Mouse (Mus musculus) cerebellum, adult 2 months (tissue): ENCODE measurements around the gene Asic4. TPM values are rescaled to one million over a fixed set of nuclear protein-coding genes. Genes with fewer than 3 reads are reported as not detected.

Experiments used
- DNase-seq, 2 experiments: peaks; one replicate each; pipeline ENCODE4 v3.0.0; 2021
- H3K27ac ChIP-seq: fragments of 200-500 bp; 2 replicates; pipeline ENCODE4 v1.5.1; 2012; ENCODE audit warnings: low read length, control low read depth, inconsistent platforms; ENCODE audit not compliant: insufficient read depth
- H3K27me3 ChIP-seq: fragments of 200-500 bp; 2 replicates; pipeline ENCODE4 v1.6.1; 2012; ENCODE audit warnings: inconsistent platforms, mild to moderate bottlenecking, low read length, moderate library complexity; ENCODE audit not compliant: control insufficient read depth, insufficient read depth
- H3K4me1 ChIP-seq: fragments of 200-500 bp; 2 replicates; pipeline ENCODE4 v1.6.1; 2011; ENCODE audit warnings: low read length; ENCODE audit not compliant: control insufficient read depth, insufficient read depth
- H3K4me3 ChIP-seq: fragments of 200-500 bp; replicated peaks from 2 replicates; pipeline ENCODE3; 2011; ENCODE audit warnings: mild to moderate bottlenecking, low read depth, low read length, control low read depth; ENCODE audit not compliant: insufficient read depth
- CTCF ChIP-seq: fragments of 200-500 bp; IDR thresholded peaks from 2 replicates; pipeline ENCODE4 v1.5.1; 2011; ENCODE audit warnings: low read depth, mild to moderate bottlenecking, control low read depth, low read length, moderate library complexity, borderline replicate concordance; ENCODE audit not compliant: insufficient read depth
- POLR2A ChIP-seq: fragments of 200-500 bp; IDR thresholded peaks from 2 replicates; pipeline ENCODE4 v1.6.1; 2011; ENCODE audit warnings: low read length, control low read depth, borderline replicate concordance; ENCODE audit not compliant: insufficient read depth
- WGBS: fragments of 180-500 bp; shearing (Covaris S2); methylation state at CpG from one replicate; pipeline ENCODE4 v1.1.7; 2018; 5-methylcytosine and 5-hydroxymethylcytosine counted together
- polyA plus RNA-seq: library from polyadenylated mRNA; depleted of rRNA; stranded (reverse); fragments of >200 nt; gene quantifications from 2 replicates; pipeline ENCODE4 v1.2.3, GENCODE M21; 2012

The Asic4 gene
- polyA plus RNA-seq, 1 experiment, result 2.8 TPM

- no peak for TF ChIP-seq POLR2A
- TF ChIP-seq CTCF, result no peak
- Histone ChIP-seq H3K27me3 (no peaks in the 10 kb centered on the region), H3K4me1 (peaks cover 68% of the 10 kb centered on the region), H3K4me3 (no peak overlapping the region), H3K27ac (peak overlapping the region; percentile 85)
- DNase-seq, result peak in 1 of 2 experiments; percentile 41
- 24% methylated on average over 3 of the region's 3 CpGs for WGBS
Measured at GRCm38 (mm10) chr1:75444208-75444607, 6.0 kb upstream of the Asic4 start.

GRCm38 (mm10) chr1:75445141-75445701 is 5.0 kb upstream of the Asic4 start:
- TF ChIP-seq POLR2A (no peak), CTCF (no peak)
- no peak overlapping the region for H3K4me3 ChIP-seq
- H3K27ac ChIP-seq, result peak overlapping the region; percentile 95
- H3K27me3 ChIP-seq, result no peaks in the 10 kb centered on the region
- 5% methylated on average over 9 of the region's 9 CpGs for WGBS
- DNase-seq, result peak; percentile 55 to 60
- H3K4me1 ChIP-seq, result peaks cover 62% of the 10 kb centered on the region

DNA sequence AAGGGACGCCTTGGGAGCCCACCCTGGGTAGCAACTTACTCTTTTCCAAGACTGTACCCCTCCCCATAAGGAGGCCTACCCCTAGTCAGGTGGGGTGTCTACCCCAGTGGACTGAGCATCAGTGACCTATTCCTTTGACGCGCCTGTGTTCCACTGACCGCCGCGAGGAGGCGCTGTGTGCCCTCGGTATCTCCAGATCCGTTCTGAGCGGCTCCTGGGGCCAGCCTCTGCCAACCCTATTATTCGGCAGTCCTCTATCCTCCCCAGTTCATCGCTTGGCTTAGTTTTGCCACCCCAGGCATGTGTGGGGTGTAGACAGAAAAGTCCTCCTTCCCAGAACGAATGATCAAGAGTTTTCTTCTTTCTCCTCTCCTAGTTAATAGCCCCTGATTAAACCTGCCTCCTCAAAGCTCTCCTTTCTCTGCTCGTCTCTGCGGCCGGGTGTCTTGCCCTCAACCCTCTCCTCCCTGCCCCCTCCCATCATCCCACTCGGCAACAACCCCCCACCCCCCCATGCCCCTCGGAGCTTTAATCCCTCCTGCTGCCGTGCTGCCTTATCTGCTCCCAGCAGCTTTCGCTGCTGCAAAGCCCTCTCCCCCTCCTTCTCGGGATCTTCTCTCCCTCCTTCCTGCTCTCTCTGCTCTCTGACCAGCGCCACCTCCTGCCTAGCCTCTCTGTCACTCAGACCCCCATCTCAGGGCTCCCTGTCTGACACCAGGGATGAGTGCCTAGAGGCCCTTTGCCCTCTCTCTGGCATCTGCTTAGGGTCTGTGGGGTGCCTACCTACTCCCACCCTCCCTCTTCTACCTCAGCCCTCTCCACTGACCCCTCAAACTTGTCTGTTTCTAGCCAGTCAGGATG is 4.3 kb upstream of the Asic4 start:
- Histone ChIP-seq H3K4me1 (peaks cover 54% of the 10 kb centered on the region), H3K4me3 (no peak overlapping the region), H3K27ac (peak overlapping the region; percentile 95), H3K27me3 (no peaks in the 10 kb centered on the region; the same call in 1 of the 2 replicates)
- DNase-seq, result peak; percentile 83 to 90
- peak; percentile 95 for TF ChIP-seq CTCF
- TF ChIP-seq POLR2A, result peak; percentile 27; the same call in 1 of the 2 replicates
- 6% methylated on average over 22 of the region's 22 CpGs for WGBS

DNA sequence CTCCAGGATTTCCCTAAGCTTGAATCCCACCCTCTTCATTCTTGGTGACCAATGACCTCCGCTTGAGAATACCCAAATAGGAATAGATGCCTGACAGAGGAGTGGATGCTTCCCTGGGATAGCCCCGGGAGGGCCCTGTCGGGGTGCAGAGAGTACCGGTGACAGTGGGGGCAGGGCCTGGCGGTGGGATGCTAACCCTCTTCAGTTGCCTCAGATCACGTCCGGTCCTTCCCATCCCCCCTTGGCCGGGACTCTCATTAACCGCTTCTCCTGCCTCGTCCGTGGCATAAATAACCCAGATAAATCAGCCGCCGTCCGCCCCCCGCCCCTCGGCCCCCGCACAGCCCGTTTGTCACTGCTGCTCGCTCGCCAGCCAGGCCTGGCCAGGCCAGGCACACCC is 3.6 kb upstream of the Asic4 start:
- Histone ChIP-seq H3K27ac (no peak overlapping the region), H3K27me3 (no peaks in the 10 kb centered on the region; the same call in 1 of the 2 replicates), H3K4me1 (peaks cover 47% of the 10 kb centered on the region), H3K4me3 (no peak overlapping the region)
- WGBS, result 45% methylated on average over 20 of the region's 20 CpGs
- TF ChIP-seq CTCF, result no peak
- no peak for DNase-seq

DNA sequence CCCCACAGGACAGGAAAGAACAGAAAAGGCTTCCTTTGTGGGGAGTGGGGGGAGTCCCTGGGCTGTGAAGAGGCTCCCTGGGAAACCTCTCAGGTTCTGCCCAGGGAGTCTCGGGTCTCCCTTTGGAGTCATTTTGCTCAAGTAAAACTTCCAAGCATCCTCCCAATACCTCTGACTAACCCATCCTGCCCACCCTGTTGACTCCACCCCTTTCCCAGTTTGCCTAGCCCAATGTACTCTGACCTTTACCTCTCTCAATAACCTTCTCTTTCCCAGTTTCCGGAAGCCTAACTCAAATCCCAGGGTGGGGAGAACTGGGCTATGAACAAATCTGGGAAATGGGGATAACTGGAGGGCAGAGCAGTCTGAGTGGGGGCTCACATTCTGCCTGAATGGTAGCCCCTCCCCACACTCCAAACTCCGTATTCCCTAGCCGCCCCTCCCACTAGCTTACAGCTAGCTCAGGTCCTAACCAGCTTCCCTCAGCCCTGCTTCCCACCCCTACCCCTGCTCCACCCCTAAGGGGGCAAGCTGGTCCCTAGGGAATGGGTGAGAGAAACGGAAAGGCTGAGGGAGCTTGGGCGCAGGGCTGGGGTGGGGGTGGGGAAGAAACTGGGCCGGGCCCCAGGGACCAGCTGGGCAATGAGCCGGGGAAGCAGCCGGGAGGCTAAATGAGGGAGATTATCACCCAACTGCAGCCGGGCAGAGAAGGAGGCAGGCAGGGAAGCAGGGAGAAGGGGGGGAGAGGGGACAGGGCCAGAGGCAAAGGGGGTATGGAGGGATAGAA is 2.8 kb upstream of the Asic4 start:
- no peak overlapping the region for H3K27ac ChIP-seq
- peaks cover 39% of the 10 kb centered on the region for H3K4me1 ChIP-seq
- no peak overlapping the region for H3K4me3 ChIP-seq
- 24% methylated on average over 10 of the region's 10 CpGs for WGBS
- TF ChIP-seq CTCF (no peak), POLR2A (no peak)
- no peak for DNase-seq
- no peaks in the 10 kb centered on the region; the same call in 1 of the 2 replicates for H3K27me3 ChIP-seq

GRCm38 (mm10) chr1:75448052-75448431 is 2.2 kb upstream of the Asic4 start:
- DNase-seq, result no peak
- Histone ChIP-seq H3K4me3 (no peak overlapping the region), H3K27ac (no peak overlapping the region), H3K27me3 (no peaks in the 10 kb centered on the region; the same call in 1 of the 2 replicates), H3K4me1 (peaks cover 37% of the 10 kb centered on the region)
- WGBS, result 25% methylated on average over 7 of the region's 7 CpGs
- TF ChIP-seq CTCF (no peak), POLR2A (no peak)

GRCm38 (mm10) chr1:75448937-75449336 is 1.3 kb upstream of the Asic4 start:
- H3K4me3 ChIP-seq, result no peak overlapping the region
- 18% methylated on average over 14 of the region's 14 CpGs for WGBS
- H3K4me1 ChIP-seq, result peaks cover 28% of the 10 kb centered on the region
- no peak for DNase-seq
- H3K27ac ChIP-seq, result no peak overlapping the region
- H3K27me3 ChIP-seq, result no peaks in the 10 kb centered on the region; the same call in 1 of the 2 replicates
- TF ChIP-seq POLR2A (no peak), CTCF (no peak)
